Mouse (Mus musculus) neutrophil, adult 65 days (primary cell): ENCODE results near the gene Gm17720. TPM values are rescaled to one million over a fixed set of nuclear protein-coding genes. Genes with fewer than 3 reads are reported as not detected.

Source experiments
- total RNA-seq: library from RNA; stranded (reverse); gene quantifications from 2 replicates; pipeline ENCODE4 v1.2.4, GENCODE M21; 2023

Gene Gm17720
- not detected in 2 replicates for total RNA-seq

GRCm38 (mm10) chr8:110102653-110103052, at the start of gene Gm17720:
TSS of gene Gm17720 (minus strand) at chr8:110102753.

DNA sequence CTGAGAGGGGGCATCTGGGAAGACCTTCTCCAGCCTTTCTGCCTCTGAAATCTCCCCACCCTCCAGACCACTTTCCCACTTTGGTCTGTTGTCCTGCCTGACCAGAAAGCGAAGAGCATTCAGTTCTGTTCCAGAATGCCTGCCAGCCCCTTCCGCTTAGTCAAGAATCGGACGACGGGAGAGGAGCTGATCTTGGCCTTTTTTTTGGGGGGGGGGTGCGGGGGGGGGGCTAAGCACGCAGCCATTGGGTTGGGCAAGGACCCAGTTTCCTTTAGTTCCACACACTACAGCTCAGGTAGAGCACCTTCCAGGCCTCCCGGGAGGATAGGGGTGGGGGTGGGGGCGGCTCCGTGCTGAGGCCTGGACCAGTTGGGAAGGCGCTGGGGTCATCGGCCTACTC, 1.6 kb downstream of the Gm17720 start, which contains the start of gene Gm21964:
Gene Gm21964 (plus strand): TSS at position 301 of the 400 bp plus-strand sequence.

DNA sequence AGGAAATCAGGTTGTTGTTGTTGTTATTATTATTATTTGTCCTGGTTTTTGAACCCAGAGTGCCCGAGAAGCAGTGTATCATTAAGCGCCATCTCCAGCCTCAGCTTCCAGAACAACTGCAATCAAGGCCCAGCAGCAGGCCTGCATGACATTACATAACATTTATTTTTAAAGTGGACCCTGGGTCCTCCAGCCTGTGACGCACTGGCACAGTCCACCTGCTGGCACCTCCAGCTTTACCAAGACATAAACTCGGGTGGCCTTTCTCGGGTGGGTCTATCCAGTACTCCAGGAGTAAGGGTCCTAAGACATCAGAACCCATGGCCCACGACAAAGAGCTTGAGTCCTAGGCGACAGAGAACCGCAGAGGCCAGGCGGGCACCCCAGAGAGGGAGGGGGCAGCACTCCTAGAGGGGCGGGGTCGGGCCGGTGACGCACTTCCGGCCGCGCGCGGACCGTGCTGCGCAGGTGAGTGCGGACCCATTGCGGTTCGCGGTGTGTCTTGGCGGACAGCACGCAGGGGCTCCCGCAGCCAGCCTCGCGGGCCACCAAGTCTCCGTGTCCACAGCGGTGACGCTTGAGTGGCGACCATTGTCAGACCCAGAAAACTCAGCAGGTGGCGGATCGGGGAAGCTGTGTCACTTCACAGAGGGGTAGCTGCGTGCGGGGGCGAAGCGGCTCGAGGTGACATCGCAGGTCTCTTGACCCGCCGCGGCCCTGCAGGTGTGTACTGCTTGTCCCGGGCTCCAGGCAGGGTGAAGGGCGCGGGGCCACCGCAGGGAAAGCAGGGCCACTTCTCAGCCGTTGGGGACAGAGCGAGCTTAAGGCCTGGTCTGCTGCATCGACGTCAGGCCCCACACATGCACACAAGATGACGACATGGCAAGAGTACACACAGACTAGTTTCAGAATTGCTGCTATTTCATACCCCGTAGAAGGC, 23.0 kb downstream of the Gm17720 start, which contains the start of gene Zfp612:
Gene Zfp612 (plus strand): TSS at position 465 of the 940 bp plus-strand sequence.

DNA sequence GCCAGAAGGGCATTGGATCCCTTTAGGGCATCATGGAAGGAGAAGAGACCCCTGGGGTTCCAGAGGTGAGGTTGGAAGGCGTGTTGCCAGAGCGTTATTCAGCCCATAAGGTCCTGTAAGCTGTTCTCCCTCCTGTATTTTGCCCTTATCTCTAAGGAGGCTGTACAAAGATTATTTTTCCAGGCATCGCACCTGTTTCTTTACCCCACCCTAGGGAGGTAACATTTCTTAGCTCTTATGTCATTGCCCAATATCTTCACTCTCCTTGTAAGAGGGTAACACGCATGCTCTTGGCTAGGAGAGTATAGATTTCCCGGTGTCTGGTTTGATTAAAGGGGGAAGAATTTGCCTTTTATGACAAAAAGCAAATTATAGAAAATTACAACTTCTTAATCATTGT, 62.9 kb downstream of the Gm17720 start, which contains the start of gene Chst4:
Gene Chst4 (minus strand): TSS at position 82 of the 400 bp plus-strand sequence.

Other genes starting within 250 kb of the Gm17720 start
- 2.2 and 5.5 TPM in 2 replicates for gene Phlpp2, start 234.2 kb downstream of the Gm17720 start, total RNA-seq
- not detected in 2 replicates for gene Marveld3, start 140.6 kb downstream of the Gm17720 start, total RNA-seq
- gene Tat, start 112.3 kb downstream of the Gm17720 start, total RNA-seq = not detected in 2 replicates
- not detected in 2 replicates for gene Chst4, start 63.0 kb downstream of the Gm17720 start, total RNA-seq
- 0.11 TPM in 1 of 2 replicates, not detected in the other for gene Zfp612, start 23.0 kb downstream of the Gm17720 start, total RNA-seq
- not detected in 2 replicates for gene Gm21964, start 1.5 kb downstream of the Gm17720 start, total RNA-seq
- not detected in 2 replicates for gene Calb2, start 65.5 kb upstream of the Gm17720 start, total RNA-seq
- 1.5 and 2.8 TPM in 2 replicates for gene Cmtr2, start 112.9 kb upstream of the Gm17720 start, total RNA-seq
- gene Hydin, start 164.2 kb upstream of the Gm17720 start, total RNA-seq = not detected in 2 replicates